ENCODE assay signal across 27 mouse cellular contexts in genomic region chr13:96487968-96488367, GRCm38 (mm10). TPM values are rescaled to one million over a fixed set of nuclear protein-coding genes. Genes with fewer than 3 reads are reported as not detected.
"Had no signal": no experiment of that assay in that cellular context is flagged by ENCODE, and none has a peak within 500 bp of the region (broad histone marks: within the 10 kb centered on the region; RNA-seq: fewer than 3 reads in every experiment).

No protein-coding gene starts in this region.

- DNase-seq: lung, adult 18-20 months; lung, embryonic 14.5 days; lung, postnatal 10 days; lung, postnatal 4 days; midbrain, embryonic 14.5 days; retina, postnatal 1 day; right cerebral cortex, adult 18-20 months; right cerebral cortex, postnatal 25 days; right cerebral cortex, postnatal 4 days; spleen, adult 18-20 months; thymus, adult 18-20 months; thymus, postnatal 14 days; thymus, postnatal 36 days had no signal

RNA-seq across cellular contexts. Expression of gene Gm17622, which starts 2.6 kb away (rescaled TPM):
- total RNA-seq: megakaryocyte, adult 5-6 weeks; megakaryocyte-erythroid progenitor cell, adult 5-6 weeks had no signal
- polyA plus RNA-seq: lung, embryonic 14.5 days; lung, embryonic 16.5 days; midbrain, embryonic 10.5 days; midbrain, embryonic 12.5 days; midbrain, embryonic 14.5 days; midbrain, embryonic 16.5 days; myocyte; neural tube, embryonic 11.5 days; neural tube, embryonic 13.5 days; neural tube, embryonic 15.5 days; small intestine, adult 2 months; stomach, embryonic 14.5 days; stomach, embryonic 16.5 days; thymus, postnatal 0 days had no signal

RNA-seq across cellular contexts. Expression of gene Ankdd1b, which starts 17.0 kb away (rescaled TPM):
- total RNA-seq: megakaryocyte-erythroid progenitor cell, adult 5-6 weeks had no signal
- polyA plus RNA-seq: lung, embryonic 14.5 days; midbrain, embryonic 10.5 days; midbrain, embryonic 12.5 days; midbrain, embryonic 14.5 days; midbrain, embryonic 16.5 days; myocyte; neural tube, embryonic 11.5 days; neural tube, embryonic 13.5 days; neural tube, embryonic 15.5 days; small intestine, adult 2 months had no signal
